Mouse (Mus musculus) adrenal gland, adult 10 weeks (tissue): ENCODE measurements around the gene Ang5. TPM values are rescaled to one million over a fixed set of nuclear protein-coding genes. Genes with fewer than 3 reads are reported as not detected.

Experiments used
- polyA plus RNA-seq: library from polyadenylated mRNA; stranded (reverse); fragments of 350-450 nt; fragmentation: Illumina TruSeq; extraction: RNeasy Lipid Tissue Mini Kit (QIAGEN cat#74804); gene quantifications from one replicate; pipeline ENCODE4 v1.2.3, GENCODE M21; 2014; ENCODE audit warnings: low read depth, low replicate concordance

Ang5 gene
- polyA plus RNA-seq: not detected

GRCm38 (mm10) chr14:43956769-43957168 lies at the start of gene Ang5:
Ang5 (plus strand) TSS chr14:43957069.

GRCm38 (mm10) chr14:43923459-43923858 lies 33.4 kb upstream of the Ang5 start, which contains the start of gene Ear10:
Ear10 (minus strand) TSS chr14:43923559.

GRCm38 (mm10) chr14:43924688-43925403 lies 32.0 kb upstream of the Ang5 start, which contains the start of gene Gm8113:
Gm8113 (plus strand) TSS chr14:43925390.

GRCm38 (mm10) chr14:44002169-44002568 lies 45.3 kb downstream of the Ang5 start, which contains the start of gene Ang6:
Ang6 (minus strand) TSS chr14:44002269.

Other genes with a start within 250 kb of the Ang5 start
- gene Gm16506, start 229.6 kb upstream of the Ang5 start, polyA plus RNA-seq: not detected
- not detected for gene Gm6526, start 209.2 kb upstream of the Ang5 start, polyA plus RNA-seq
- not detected for gene Gm8180, start 172.3 kb upstream of the Ang5 start, polyA plus RNA-seq
- not detected for gene Ear1, start 81.6 kb upstream of the Ang5 start, polyA plus RNA-seq
- gene Ear10, start 33.5 kb upstream of the Ang5 start, polyA plus RNA-seq: not detected
- gene Gm8113, start 31.7 kb upstream of the Ang5 start, polyA plus RNA-seq: 1.7 TPM
- not detected for gene Ang6, start 45.2 kb downstream of the Ang5 start, polyA plus RNA-seq
- gene Ear2, start 145.6 kb downstream of the Ang5 start, polyA plus RNA-seq: 6.2 TPM
- gene Gm3327, start 166.8 kb downstream of the Ang5 start, polyA plus RNA-seq: not detected
- gene Gm8212, start 240.6 kb downstream of the Ang5 start, polyA plus RNA-seq: not detected